Mouse (Mus musculus) kidney, adult 2 months (tissue): ENCODE data around the gene Fdps.

Experiments
- CTCF ChIP-seq: fragments of 200-500 bp; conservative IDR thresholded peaks from 2 replicates; pipeline ENCODE4 v1.5.1; 2011; ENCODE audit warnings: low read depth, mild to moderate bottlenecking, control low read depth, low read length, moderate library complexity, mixed read lengths; ENCODE audit not compliant: insufficient read depth, insufficient read length
- POLR2A ChIP-seq: fragments of 200-500 bp; IDR thresholded peaks from one replicate; pipeline ENCODE4 v1.6.1; 2011; ENCODE audit warnings: low read depth, low read length, control low read depth

GRCm38 (mm10) chr3:89147101-89147978 lies 45.6 kb upstream of the Fdps start:
- TF ChIP-seq CTCF (no peak; the same call in 1 of the 2 replicates), POLR2A (no peak)
